Mouse (Mus musculus) heart, postnatal 14 days (tissue): ENCODE results near the gene Mrpl37. TPM values are rescaled to one million over a fixed set of nuclear protein-coding genes. Genes with fewer than 3 reads are reported as not detected.
A peak's percentile ranks its signal among the peaks of the same experiment; 100 is the strongest.

ENCODE experiments used
- DNase-seq, 2 experiments: peaks; one replicate each; pipeline ENCODE4 v3.0.0; 2021 to 2022
- intact Hi-C: fragments of 180-260 bp; cut with DNase I; formaldehyde crosslinking; loops from one replicate; pipeline ENCODE4 v1.15.1; 2025
- total RNA-seq, 2 experiments: library from RNA; stranded (reverse); gene quantifications; 2 replicates each; pipeline ENCODE4 v1.2.3; 2021

The Mrpl37 gene
- total RNA-seq, 2 experiments from 2014 or later, result 90.0 to 98.9 TPM

DNA sequence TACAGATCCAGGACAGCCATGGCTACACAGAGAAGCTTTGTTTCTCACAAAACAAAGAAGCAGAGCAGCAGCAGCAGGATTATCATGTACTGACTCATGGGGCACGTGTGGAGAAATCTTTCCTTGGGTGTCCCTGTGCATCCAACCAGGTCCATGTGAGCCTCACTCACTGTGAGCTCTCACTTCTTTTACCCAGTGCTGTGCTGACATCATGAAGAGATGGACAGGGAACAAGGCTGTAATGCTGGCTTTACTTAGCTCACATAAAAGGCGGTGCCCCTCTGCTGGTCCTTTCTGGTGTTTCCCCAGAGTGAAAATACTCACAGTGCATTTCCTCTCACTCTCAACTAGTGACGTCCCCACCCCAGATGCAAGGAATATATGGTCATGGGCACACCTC, 45.2 kb downstream of the Mrpl37 start:
- intact Hi-C loops, result no loop called here
- no peak for DNase-seq

DNA sequence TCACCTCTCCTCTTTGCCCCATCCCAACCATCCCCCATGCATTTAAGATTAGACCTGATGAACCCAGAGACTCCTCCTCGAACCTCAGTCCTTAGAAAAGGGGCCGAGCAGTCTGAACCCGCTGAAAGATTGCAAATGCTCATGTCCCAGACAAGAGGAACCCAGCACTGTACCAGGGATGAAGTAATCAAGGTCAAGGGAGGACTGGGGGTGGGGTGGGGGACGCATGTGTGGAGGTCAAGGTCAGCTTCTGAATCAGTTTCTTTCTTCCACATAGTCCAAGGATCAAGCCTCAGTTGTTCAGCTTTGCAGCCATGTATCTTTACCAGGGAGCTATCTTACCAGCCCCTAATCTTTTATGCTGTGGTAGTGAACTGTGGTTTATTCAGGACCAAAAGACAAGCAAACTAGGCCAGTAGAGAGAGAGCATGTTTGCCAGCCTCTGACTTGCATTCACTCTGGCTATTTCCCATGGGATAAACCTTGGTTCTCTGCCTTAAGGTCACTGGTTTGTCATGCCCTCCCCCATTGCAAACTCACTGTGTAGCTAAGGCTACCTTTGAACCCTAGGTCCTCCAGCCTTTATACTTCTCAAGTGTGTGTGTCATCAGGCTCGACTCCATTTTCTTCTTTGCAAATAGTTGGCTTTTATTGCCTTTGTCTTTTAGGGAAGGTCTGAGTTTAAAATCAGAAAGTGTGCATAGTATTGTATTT, 46.2 kb downstream of the Mrpl37 start:
- intact Hi-C loops, result no loop called here
- DNase-seq, result no peak

DNA sequence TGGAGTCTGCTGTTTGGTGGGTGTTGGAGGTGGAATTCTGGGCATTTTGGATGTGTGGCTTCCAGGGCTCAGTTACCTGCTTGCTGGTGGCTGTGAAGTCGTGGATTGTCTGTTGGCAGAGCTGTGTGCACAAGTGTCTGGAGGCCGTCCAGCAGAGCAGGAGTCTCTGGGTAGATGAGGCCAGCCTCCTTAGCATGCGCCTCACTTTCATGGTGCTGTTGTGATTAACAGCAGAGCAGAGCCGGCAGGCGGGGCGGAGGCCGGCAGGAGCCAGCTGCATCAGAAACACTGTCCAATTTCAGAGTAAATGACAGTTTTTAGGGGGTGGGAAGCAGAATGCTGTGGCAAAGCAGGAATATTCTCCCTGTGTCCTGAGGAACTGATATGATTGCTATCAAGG, 47.6 kb downstream of the Mrpl37 start:
- intact Hi-C loops, result no loop called here
- DNase-seq, result peak; percentile 40 to 49

DNA sequence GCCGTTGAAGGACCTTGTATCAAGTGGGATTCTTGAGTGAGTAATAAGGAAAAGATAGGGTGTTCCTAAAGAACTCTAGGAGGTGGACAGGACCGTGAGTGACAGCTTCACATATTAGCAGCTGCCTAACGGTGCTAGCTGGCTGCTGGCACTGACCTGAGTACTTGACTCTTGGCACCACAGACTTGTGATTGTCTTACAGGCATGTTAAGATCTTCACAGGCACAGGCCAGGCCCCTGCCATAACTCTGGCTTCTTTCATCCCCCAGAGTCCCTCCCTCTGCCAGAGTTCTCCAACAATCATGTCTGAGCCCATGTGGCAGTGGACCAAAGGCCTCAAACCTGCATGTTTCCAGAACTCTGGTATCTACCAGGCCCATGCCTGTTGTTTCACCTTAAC, 48.1 kb downstream of the Mrpl37 start:
- DNase-seq, result peak; percentile 36 to 63
- intact Hi-C loops, result no loop called here

DNA sequence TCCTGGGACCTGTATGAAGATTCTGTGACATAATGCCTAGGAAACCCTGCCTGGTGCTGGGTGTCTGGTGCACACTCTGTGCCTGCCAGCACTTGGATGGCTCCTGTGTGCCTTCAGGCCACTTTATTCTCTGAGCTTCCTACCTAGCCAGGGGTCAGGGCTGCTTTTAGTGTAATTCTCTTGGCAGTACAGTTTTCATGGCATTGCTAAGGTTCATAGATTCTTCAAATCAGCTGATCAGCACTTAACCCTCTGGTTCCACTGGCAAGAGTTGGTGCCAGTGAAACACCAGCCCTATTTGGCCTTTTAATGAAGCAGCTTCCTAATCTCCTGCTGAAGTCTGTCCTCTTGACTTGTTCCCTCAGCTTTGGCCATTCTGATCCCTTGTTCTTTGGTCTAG, 49.4 kb downstream of the Mrpl37 start:
- no peak for DNase-seq
- intact Hi-C loops, result no loop called here

DNA sequence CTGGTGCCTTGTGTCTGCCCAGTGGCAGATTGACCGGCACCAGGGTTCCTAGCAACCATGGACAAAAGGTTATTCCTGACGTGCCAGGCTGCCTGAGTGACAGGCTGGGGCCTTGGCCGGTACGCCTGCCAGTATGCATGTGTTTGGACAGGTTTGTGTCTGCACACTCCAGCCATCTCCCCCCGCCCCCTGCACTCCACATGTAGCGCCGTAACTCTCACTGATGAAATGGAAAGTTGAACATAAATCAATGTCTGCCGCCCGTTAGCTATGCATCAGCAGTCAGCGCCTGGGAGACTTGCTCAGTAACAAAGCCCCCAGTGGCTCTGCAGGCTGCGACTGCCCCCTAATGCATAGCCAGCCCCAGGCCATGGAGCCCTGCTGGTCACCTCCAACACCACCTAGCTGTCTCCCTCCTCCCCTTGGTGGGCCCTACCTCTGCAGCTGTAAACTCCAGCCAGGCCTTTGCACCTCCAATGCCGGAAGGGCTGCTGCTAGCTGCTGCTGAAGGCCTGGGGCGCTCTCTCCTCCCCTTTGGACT, 50.6 kb downstream of the Mrpl37 start:
- intact Hi-C loops, result no loop called here

DNA sequence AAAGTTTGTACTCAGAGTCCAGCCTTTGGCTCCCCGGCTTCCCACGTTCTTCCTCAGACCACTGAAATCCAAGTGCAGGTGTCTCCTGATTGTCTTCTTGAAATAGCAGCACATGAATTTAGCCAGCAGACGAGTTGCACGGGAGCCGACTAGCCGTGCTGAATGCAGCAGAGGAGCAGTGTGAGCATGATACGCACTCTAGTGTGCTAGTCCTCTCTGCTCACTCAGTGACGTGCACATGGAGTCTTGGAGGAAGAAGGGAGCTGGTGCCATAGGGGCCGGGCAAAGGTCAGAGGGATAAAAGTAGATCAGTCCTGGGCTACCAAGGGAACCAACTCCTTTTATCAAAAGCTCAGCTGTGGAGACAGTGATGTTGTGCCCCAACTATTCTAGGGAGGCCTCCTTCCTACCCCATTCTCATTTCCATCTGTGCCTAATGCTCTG, 52.8 kb downstream of the Mrpl37 start:
- intact Hi-C loops, result no loop called here

More for the DNA sequence above, 50.6 kb downstream of the Mrpl37 start:
- peak; percentile 23 to 27 for DNase-seq

DNA sequence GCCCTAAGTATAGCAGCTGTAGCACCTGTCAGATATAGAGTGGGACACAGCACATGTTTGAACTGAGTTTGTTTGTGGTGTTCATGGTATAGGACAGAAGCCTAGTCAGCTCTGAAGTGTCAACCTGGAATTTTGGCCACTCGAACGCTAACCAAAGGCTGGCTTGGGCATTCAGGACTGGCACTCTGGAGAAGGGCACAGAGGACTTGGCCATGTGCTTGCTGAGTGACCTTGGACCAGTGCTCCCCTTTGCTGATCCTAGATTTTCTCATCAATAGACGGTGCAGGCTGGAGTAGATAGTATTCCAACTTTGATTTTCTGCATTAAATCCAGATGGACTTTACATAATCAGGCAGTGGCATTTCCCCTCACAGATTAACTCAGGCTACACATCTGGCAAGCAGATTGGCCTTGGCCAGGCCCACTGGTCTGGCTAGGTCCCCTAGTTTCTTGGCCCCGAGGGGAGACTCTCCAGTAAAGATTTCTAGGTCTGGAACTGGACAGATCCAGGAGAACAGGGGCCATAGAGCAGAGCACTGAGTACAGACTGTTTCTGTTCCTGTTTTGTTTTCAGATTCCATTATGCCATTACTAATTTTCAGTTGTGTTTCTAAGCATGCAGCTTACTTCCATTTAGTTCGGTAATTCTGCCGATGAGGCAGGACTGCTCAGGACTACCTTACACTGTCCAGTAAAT, 53.4 kb downstream of the Mrpl37 start:
- intact Hi-C loops, result no loop called here
- peak; percentile 49 to 51 for DNase-seq

More for the DNA sequence above, 52.8 kb downstream of the Mrpl37 start:
- no peak for DNase-seq

DNA sequence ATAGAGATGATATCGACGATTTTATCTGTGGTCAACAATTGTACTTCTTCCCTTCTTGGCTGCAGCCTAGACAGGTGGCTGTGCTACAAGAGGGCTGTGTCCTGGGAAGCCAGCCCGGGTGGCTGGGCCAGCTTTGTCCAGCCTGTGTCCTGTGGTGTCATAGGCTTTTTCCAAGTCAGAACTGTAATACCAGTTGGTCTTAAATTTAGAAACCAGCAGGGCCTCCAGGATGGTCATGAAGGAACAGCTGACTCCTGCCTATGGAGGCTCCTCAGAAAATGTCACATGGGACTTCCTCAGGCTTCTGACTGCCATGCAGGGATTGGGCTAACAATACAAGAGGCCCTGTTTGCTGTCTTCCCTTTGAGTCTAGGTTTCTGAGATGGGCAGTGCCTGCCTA, 54.1 kb downstream of the Mrpl37 start:
- DNase-seq, result peak; percentile 47 to 53
- intact Hi-C loops, result no loop called here

DNA sequence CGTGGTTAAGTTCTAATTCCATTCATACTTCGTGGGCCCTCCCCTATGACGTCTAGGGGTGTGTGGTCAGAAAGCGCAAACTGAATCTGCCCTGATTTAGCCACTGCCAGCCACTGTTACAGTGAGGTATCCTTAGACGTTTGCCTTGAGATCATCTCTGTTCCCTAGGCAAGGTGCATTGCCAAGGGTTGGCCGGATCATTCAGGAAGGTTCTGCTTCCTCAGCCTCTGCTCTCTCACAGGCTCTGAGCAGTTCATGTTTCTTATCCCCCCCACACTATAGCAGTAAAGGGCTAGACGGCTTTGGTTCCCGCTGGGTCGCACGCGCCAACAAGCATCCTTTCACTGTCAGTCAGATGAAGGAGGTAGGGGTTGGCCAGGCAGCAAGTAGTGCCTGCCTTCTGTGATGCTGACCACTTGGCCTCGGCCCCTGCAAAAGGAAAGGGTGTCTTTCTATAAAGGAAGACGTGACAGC, 54.6 kb downstream of the Mrpl37 start:
- intact Hi-C loops, result no loop called here
- no peak for DNase-seq

DNA sequence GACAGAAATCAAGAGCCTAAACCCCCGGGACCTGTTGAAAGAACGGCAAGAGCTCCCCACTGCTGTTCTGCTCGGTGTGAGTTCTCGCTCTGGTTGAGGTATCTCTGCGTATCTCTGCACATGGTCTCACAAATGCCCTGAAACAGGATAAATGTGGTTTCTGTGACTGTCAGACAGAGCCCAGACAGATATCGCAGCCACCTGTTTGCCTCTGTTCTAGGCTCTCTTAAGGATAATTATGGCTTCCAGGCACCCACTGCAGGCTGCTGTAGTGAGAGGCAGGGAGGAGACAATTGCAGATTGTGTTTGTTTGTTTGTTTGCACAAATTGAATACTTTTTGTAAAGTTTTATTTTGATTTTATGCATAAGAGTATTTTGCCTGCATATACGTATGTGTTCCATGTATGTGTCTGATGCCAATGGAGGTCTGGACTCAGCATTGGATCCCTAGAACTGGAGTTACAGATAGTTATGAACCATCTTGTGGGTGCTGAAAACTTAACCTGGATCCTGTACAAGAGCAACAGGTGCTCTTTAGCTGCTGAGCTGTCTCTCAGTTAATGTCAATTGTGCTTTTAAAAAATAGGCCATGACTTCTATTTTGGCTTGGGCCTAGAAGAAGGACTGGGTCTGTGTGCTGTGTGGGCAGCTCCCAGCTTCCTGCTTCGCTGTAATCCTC, 55.2 kb downstream of the Mrpl37 start:
- DNase-seq, result no peak
- intact Hi-C loops, result no loop called here

DNA sequence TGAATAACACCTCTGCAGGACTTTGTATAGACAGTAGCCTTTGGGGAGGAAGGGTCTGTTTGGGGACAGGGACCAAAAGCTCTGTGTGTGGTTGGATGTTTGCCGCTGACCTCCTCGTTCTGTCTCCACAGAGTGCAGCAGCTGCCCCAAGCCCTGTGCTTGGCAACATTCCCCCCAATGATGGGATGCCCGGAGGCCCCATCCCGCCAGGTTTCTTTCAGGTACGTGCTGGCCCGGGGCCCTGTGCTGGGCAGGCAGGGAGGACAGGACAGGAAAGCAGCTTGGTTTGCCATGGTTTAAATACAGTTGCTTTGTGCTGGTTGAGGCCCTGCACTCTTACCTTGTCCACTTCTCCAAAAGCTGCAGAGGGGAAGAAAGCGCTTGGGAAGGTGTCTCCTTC, 57.1 kb downstream of the Mrpl37 start:
- DNase-seq, result no peak

DNA sequence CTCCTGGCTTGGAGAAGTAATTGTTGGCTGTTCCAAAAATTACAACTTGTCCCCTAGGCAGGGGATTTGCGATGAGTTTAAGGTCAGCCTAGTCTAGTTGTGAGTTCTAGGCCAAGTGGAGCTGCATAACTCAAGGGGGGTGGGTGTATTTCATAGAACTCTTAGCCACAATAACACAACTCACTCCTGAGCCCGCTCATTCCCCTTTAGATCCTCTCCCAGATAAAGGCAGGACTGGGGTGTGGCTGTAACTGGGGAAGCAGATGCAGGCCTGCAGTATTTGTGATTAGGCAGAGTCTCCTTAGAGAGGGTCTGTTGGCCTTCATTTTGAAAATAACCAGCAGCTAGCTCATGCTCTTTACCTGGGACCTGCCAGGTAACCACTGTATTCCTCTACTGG, 58.5 kb downstream of the Mrpl37 start:
- intact Hi-C loops, result no loop called here
- DNase-seq, result no peak

More for the DNA sequence above, 57.1 kb downstream of the Mrpl37 start:
- intact Hi-C loops, result no loop called here

DNA sequence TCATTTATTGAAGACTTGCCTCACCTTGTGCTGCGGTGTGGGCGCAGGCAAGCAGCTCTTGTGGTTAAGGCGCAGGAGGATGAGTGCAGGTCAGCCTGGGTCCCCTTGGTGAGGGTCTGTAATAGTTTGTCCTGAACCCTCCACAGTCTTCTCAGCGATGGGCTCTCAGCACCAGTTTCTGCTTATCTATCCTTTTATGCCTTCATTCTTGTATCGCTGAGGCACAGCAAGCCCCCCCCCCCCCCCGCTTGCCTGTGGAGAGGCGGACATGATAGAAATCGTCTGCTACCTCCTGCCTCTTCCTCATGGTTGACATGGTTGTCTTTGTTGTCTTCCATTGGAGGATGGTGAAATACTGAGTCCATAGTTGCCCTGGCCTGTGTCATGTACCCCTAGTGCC, 59.3 kb downstream of the Mrpl37 start:
- intact Hi-C loops, result no loop called here

DNA sequence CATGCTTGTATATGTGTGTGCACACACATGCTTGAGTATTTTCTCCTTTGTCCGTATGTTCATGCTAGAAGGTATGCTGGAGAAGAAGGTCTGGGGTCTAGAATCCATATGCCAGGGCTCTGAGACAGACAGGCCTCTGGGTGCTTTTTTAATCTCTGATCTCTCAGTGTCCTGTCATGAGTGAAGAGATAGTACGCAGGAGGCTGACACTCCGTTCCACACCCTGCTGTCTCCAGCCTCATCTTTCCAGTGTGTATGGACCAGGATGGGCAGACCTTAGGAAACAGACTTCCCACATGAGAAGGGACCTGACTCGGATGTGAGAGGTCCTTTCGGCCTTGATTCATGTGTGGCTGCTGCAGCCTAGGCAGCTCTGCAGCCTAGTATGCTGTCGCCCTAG, 59.9 kb downstream of the Mrpl37 start:
- intact Hi-C loops, result no loop called here
- no peak for DNase-seq

More for the DNA sequence above, 59.3 kb downstream of the Mrpl37 start:
- no peak for DNase-seq

DNA sequence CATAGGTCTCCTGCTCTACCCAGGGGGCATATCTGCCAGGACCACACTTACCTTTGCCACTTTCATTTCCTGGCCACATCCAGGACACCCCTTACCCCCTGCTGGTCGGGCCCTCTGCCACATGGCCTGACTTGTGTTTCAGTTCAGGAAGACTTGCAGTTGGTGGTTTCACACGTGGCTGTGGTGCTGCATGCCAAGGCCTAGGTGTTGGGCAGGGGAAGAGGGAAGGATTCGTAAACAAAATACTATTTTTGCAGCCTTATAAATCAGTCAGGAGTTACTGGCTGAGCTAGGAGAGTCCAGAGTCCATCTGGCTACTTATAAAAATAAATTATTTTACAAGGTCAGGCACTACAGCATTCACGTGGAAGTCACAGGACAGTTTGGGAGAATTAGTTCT, 60.4 kb downstream of the Mrpl37 start:
- no peak for DNase-seq
- intact Hi-C loops, result no loop called here

Other genes with a start within 250 kb of the Mrpl37 start
- gene Ssbp3, start 156.2 kb downstream of the Mrpl37 start, total RNA-seq, result 10 to 100 TPM; 42.5 to 46.9 TPM
- 10 to 100 TPM; 11.7 to 14.5 TPM for gene Cyb5rl, start 120 bp upstream of the Mrpl37 start, total RNA-seq
- not detected for gene Cdcp2, start 30.0 kb upstream of the Mrpl37 start, total RNA-seq
- gene Tmem59, start 111.5 kb upstream of the Mrpl37 start, total RNA-seq, result 100 to 1,000 TPM; 149 to 155 TPM
- 10 to 100 TPM; 11.8 to 12.5 TPM for gene Tceanc2, start 112.2 kb upstream of the Mrpl37 start, total RNA-seq
- gene Ldlrad1, start 142.3 kb upstream of the Mrpl37 start, total RNA-seq, result under 1 TPM in 1 of 2 experiments, not detected in 1; 0.33 TPM
- 10 to 100 TPM; 11.1 to 14.1 TPM for gene Lrrc42, start 186.7 kb upstream of the Mrpl37 start, total RNA-seq
- gene Hspb11, start 186.7 kb upstream of the Mrpl37 start, total RNA-seq, result 10 to 100 TPM; 14.6 TPM
- gene Dio1, start 240.3 kb upstream of the Mrpl37 start, total RNA-seq, result under 1 TPM in 1 of 2 experiments, not detected in 1; 0.12 TPM
- gene Yipf1, start 247.5 kb upstream of the Mrpl37 start, total RNA-seq, result 10 to 100 TPM; 22.3 to 25.3 TPM